Mouse (Mus musculus): ENCODE data around the gene Mib2. TPM values are rescaled to one million over a fixed set of nuclear protein-coding genes. Genes with fewer than 3 reads are reported as not detected.
"Not testable (repeated sequence)": the region's sequence is repeated elsewhere in the genome, so short reads cannot be mapped to it uniquely, and the experiment has no call there.

Gene Mib2
- polyA plus RNA-seq, 1 experiment from 2014 or later: 19.7 TPM

GRCm38 (mm10) chr4:155645721-155646120 is 23.3 kb downstream of the Mib2 start:
- H3K4me1 ChIP-seq (replicated peaks; ENCODE audit: control insufficient read depth, insufficient read depth, low read length): no peaks in the 10 kb centered on the region
- DNase-seq (ENCODE audit: low spot score) (no peak), ATAC-seq (replicated peaks; ENCODE audit: low FRiP score, low TSS enrichment, low read depth) (no peak)
- peaks cover 83% of the 10 kb centered on the region for H3K36me3 ChIP-seq (ENCODE audit: control insufficient read depth, insufficient read depth, low read length)
- H3K27ac ChIP-seq (ENCODE audit: low read depth): no peak overlapping the region
- H3K4me3 ChIP-seq (ENCODE audit: low read depth, low read length): no peak overlapping the region
- no peaks in the 10 kb centered on the region for H3K27me3 ChIP-seq (replicated peaks; ENCODE audit: control insufficient read depth, insufficient read depth, low read length)
- H3K9me3 ChIP-seq (ENCODE audit: control insufficient read depth, low read length): no peaks in the 10 kb centered on the region
- no peak overlapping the region for H3K4me2 ChIP-seq (ENCODE audit: low read length)
- 94% methylated on average over 5 of the region's 5 CpGs for WGBS
- no peak overlapping the region for H3K9ac ChIP-seq (ENCODE audit: low read length)

- not testable (repeated sequence) for H3K27me3 ChIP-seq (replicated peaks; ENCODE audit: control insufficient read depth, insufficient read depth, low read length); H3K4me3 ChIP-seq (ENCODE audit: low read depth, low read length); H3K27ac ChIP-seq (ENCODE audit: low read depth); H3K9me3 ChIP-seq (ENCODE audit: control insufficient read depth, low read length); DNase-seq (ENCODE audit: low spot score); ATAC-seq (replicated peaks; ENCODE audit: low FRiP score, low TSS enrichment, low read depth); H3K4me2 ChIP-seq (ENCODE audit: low read length); H3K4me1 ChIP-seq (replicated peaks; ENCODE audit: control insufficient read depth, insufficient read depth, low read length); H3K9ac ChIP-seq (ENCODE audit: low read length)
- 90% methylated on average over 2 of the region's 2 CpGs for WGBS
- peaks cover 83% of the 10 kb centered on the region for H3K36me3 ChIP-seq (ENCODE audit: control insufficient read depth, insufficient read depth, low read length)
Measured at GRCm38 (mm10) chr4:155645308-155645707, 23.7 kb downstream of the Mib2 start, which contains the start of gene Gm10563. TSS of gene Gm10563 (minus strand) at chr4:155645408.

- no peak for DNase-seq (ENCODE audit: low spot score)
- Histone ChIP-seq H3K4me1 (replicated peaks; ENCODE audit: control insufficient read depth, insufficient read depth, low read length) (no peaks in the 10 kb centered on the region), H3K9ac (ENCODE audit: low read length) (no peak overlapping the region), H3K4me2 (ENCODE audit: low read length) (no peak overlapping the region), H3K27ac (ENCODE audit: low read depth) (no peak overlapping the region), H3K4me3 (ENCODE audit: low read depth, low read length) (no peak overlapping the region), H3K36me3 (ENCODE audit: control insufficient read depth, insufficient read depth, low read length) (peaks cover 80% of the 10 kb centered on the region), H3K9me3 (ENCODE audit: control insufficient read depth, low read length) (no peaks in the 10 kb centered on the region), H3K27me3 (replicated peaks; ENCODE audit: control insufficient read depth, insufficient read depth, low read length) (no peaks in the 10 kb centered on the region)
- no peak for ATAC-seq (replicated peaks; ENCODE audit: low FRiP score, low TSS enrichment, low read depth)
- 81% methylated on average over 1 of the region's 1 CpGs for WGBS
Measured at GRCm38 (mm10) chr4:155643531-155643930, 25.5 kb downstream of the Mib2 start.

GRCm38 (mm10) chr4:155635766-155636499 is 33.1 kb downstream of the Mib2 start:
- Histone ChIP-seq H3K36me3 (ENCODE audit: control insufficient read depth, insufficient read depth, low read length) (peaks cover 89% of the 10 kb centered on the region), H3K27me3 (replicated peaks; ENCODE audit: control insufficient read depth, insufficient read depth, low read length) (no peaks in the 10 kb centered on the region), H3K4me1 (replicated peaks; ENCODE audit: control insufficient read depth, insufficient read depth, low read length) (no peaks in the 10 kb centered on the region), H3K27ac (ENCODE audit: low read depth) (no peak overlapping the region), H3K9ac (ENCODE audit: low read length) (no peak overlapping the region), H3K4me2 (ENCODE audit: low read length) (no peak overlapping the region), H3K9me3 (ENCODE audit: control insufficient read depth, low read length) (no peaks in the 10 kb centered on the region), H3K4me3 (ENCODE audit: low read depth, low read length) (no peak overlapping the region)
- 0 out of 2 replicates have a peak, but pooled peaks have one; percentile 43 for ATAC-seq (replicated peaks; ENCODE audit: low FRiP score, low TSS enrichment, low read depth)
- no peak for DNase-seq (ENCODE audit: low spot score)

- Histone ChIP-seq H3K27ac (ENCODE audit: low read depth) (no peak overlapping the region), H3K27me3 (replicated peaks; ENCODE audit: control insufficient read depth, insufficient read depth, low read length) (no peaks in the 10 kb centered on the region), H3K9ac (ENCODE audit: low read length) (no peak overlapping the region), H3K4me2 (ENCODE audit: low read length) (no peak overlapping the region), H3K36me3 (ENCODE audit: control insufficient read depth, insufficient read depth, low read length) (peaks cover 80% of the 10 kb centered on the region), H3K4me1 (replicated peaks; ENCODE audit: control insufficient read depth, insufficient read depth, low read length) (no peaks in the 10 kb centered on the region), H3K9me3 (ENCODE audit: control insufficient read depth, low read length) (no peaks in the 10 kb centered on the region), H3K4me3 (ENCODE audit: low read depth, low read length) (no peak overlapping the region)
- DNase-seq (ENCODE audit: low spot score): no peak
- 90% methylated on average over 6 of the region's 6 CpGs for WGBS
- ATAC-seq (replicated peaks; ENCODE audit: low FRiP score, low TSS enrichment, low read depth): no peak
Measured at GRCm38 (mm10) chr4:155630267-155630666, 38.7 kb downstream of the Mib2 start.

- Histone ChIP-seq H3K9ac (ENCODE audit: low read length) (peak within 1 kb of the TSS; percentile 79), H3K4me1 (replicated peaks; ENCODE audit: control insufficient read depth, insufficient read depth, low read length) (peaks cover 3% of the 10 kb centered on the region; the same call in 1 of the 2 replicates), H3K36me3 (ENCODE audit: control insufficient read depth, insufficient read depth, low read length) (peaks cover 50% of the 10 kb centered on the region), H3K4me2 (ENCODE audit: low read length) (peak within 1 kb of the TSS; percentile 98), H3K4me3 (ENCODE audit: low read depth, low read length) (peak within 1 kb of the TSS; percentile 95), H3K9me3 (ENCODE audit: control insufficient read depth, low read length) (no peaks in the 10 kb centered on the region), H3K27ac (ENCODE audit: low read depth) (peak within 1 kb of the TSS; percentile 90), H3K27me3 (replicated peaks; ENCODE audit: control insufficient read depth, insufficient read depth, low read length) (no peaks in the 10 kb centered on the region)
- WGBS: under 1% methylated on average over 84 of the region's 84 CpGs
- DNase-seq (ENCODE audit: low spot score) (peak; percentile 96), ATAC-seq (replicated peaks; ENCODE audit: low FRiP score, low TSS enrichment, low read depth) (peak; percentile 100)
Measured at GRCm38 (mm10) chr4:155624338-155625291, 44.4 kb downstream of the Mib2 start, which contains the start of gene Cdk11b. TSS of gene Cdk11b (plus strand) at chr4:155624854.

GRCm38 (mm10) chr4:155618321-155618720 is 50.7 kb downstream of the Mib2 start:
- ATAC-seq (replicated peaks; ENCODE audit: low FRiP score, low TSS enrichment, low read depth) (no peak), DNase-seq (ENCODE audit: low spot score) (no peak)
- no peak overlapping the region for H3K4me3 ChIP-seq (ENCODE audit: low read depth, low read length)
- H3K4me2 ChIP-seq (ENCODE audit: low read length): no peak overlapping the region
- H3K9ac ChIP-seq (ENCODE audit: low read length): no peak overlapping the region
- H3K27ac ChIP-seq (ENCODE audit: low read depth): no peak overlapping the region
- no peaks in the 10 kb centered on the region for H3K27me3 ChIP-seq (replicated peaks; ENCODE audit: control insufficient read depth, insufficient read depth, low read length)
- no peaks in the 10 kb centered on the region for H3K9me3 ChIP-seq (ENCODE audit: control insufficient read depth, low read length)
- WGBS: 92% methylated on average over 5 of the region's 5 CpGs
- peaks cover 73% of the 10 kb centered on the region for H3K36me3 ChIP-seq (ENCODE audit: control insufficient read depth, insufficient read depth, low read length)
- H3K4me1 ChIP-seq (replicated peaks; ENCODE audit: control insufficient read depth, insufficient read depth, low read length): no peaks in the 10 kb centered on the region

GRCm38 (mm10) chr4:155613264-155613663 is 55.7 kb downstream of the Mib2 start:
- no peaks in the 10 kb centered on the region for H3K4me1 ChIP-seq (replicated peaks; ENCODE audit: control insufficient read depth, insufficient read depth, low read length)
- H3K4me2 ChIP-seq (ENCODE audit: low read length): no peak overlapping the region
- no peak overlapping the region for H3K27ac ChIP-seq (ENCODE audit: low read depth)
- H3K9me3 ChIP-seq (ENCODE audit: control insufficient read depth, low read length): no peaks in the 10 kb centered on the region
- DNase-seq (ENCODE audit: low spot score) (no peak), ATAC-seq (replicated peaks; ENCODE audit: low FRiP score, low TSS enrichment, low read depth) (no peak)
- 92% methylated on average over 3 of the region's 3 CpGs for WGBS
- no peak overlapping the region for H3K9ac ChIP-seq (ENCODE audit: low read length)
- H3K4me3 ChIP-seq (ENCODE audit: low read depth, low read length): no peak overlapping the region
- H3K27me3 ChIP-seq (replicated peaks; ENCODE audit: control insufficient read depth, insufficient read depth, low read length): no peaks in the 10 kb centered on the region
- H3K36me3 ChIP-seq (ENCODE audit: control insufficient read depth, insufficient read depth, low read length): peaks cover 76% of the 10 kb centered on the region
